Mouse (Mus musculus) intestine, embryonic 14.5 days (tissue): ENCODE data around the gene S1pr2. TPM values are rescaled to one million over a fixed set of nuclear protein-coding genes. Genes with fewer than 3 reads are reported as not detected.

ENCODE experiments used
- ATAC-seq: fragments of 200-750 bp; cut with Nextera tagmentation; replicated peaks from 2 replicates; pipeline ENCODE4 v1.8.0; 2017; ENCODE audit warnings: low read depth, moderate number of reproducible peaks, moderate TSS enrichment, moderate library complexity; ENCODE audit not compliant: low FRiP score, low TSS enrichment
- DNase-seq: peaks from one replicate; pipeline ENCODE4 v3.0.0-alpha.2; 2018; ENCODE audit warnings: low spot score
- H3K27ac ChIP-seq: fragments of 300-500 bp; sonication (generic); 2 replicates; pipeline ENCODE4 v1.5.1; 2014; ENCODE audit warnings: low read depth, mild to moderate bottlenecking, control low read depth
- H3K27me3 ChIP-seq: fragments of 300-500 bp; sonication (generic); replicated peaks from 2 replicates; pipeline ENCODE4 v1.6.1; 2014; ENCODE audit warnings: low read length, control low read depth; ENCODE audit not compliant: control insufficient read depth, insufficient read depth
- H3K36me3 ChIP-seq: fragments of 300-500 bp; sonication (generic); 2 replicates; pipeline ENCODE4 v1.6.1; 2014; ENCODE audit warnings: low read length, control low read depth; ENCODE audit not compliant: control insufficient read depth, insufficient read depth
- H3K4me1 ChIP-seq: fragments of 300-500 bp; sonication (generic); replicated peaks from 2 replicates; pipeline ENCODE4 v1.6.1; 2014; ENCODE audit warnings: low read length, control low read depth, mixed read lengths; ENCODE audit not compliant: control insufficient read depth, insufficient read depth
- H3K4me2 ChIP-seq: fragments of 300-500 bp; sonication (generic); 2 replicates; pipeline ENCODE4 v1.6.1; 2014; ENCODE audit warnings: low read length
- H3K4me3 ChIP-seq: fragments of 300-500 bp; sonication (generic); 2 replicates; pipeline ENCODE4 v1.5.1; 2014; ENCODE audit warnings: low read depth, low read length, control low read depth, mixed read lengths
- H3K9ac ChIP-seq: fragments of 300-500 bp; sonication (generic); 2 replicates; pipeline ENCODE4 v1.6.1; 2014; ENCODE audit warnings: mild to moderate bottlenecking, low read length
- H3K9me3 ChIP-seq: fragments of 300-500 bp; sonication (generic); 2 replicates; pipeline ENCODE4 v1.6.1; 2016; ENCODE audit warnings: low read length, control low read depth; ENCODE audit not compliant: control insufficient read depth
- WGBS: fragments of 180-500 bp; shearing (Covaris S2); extraction: QIAGEN DNeasy Blood & Tissue Kit; methylation state at CpG from one replicate; pipeline ENCODE4 v1.1.7; 2014; 5-methylcytosine and 5-hydroxymethylcytosine counted together
- polyA plus RNA-seq: library from polyadenylated mRNA; unstranded; fragments of >200 nt; fragmentation: Nextera tagmentation; extraction: Ambion mirVana; gene quantifications from 2 replicates; pipeline ENCODE4 v1.2.1, GENCODE M21; 2014

The S1pr2 gene
- polyA plus RNA-seq, 1 experiment from 2014 or later: 31.9 TPM

DNA sequence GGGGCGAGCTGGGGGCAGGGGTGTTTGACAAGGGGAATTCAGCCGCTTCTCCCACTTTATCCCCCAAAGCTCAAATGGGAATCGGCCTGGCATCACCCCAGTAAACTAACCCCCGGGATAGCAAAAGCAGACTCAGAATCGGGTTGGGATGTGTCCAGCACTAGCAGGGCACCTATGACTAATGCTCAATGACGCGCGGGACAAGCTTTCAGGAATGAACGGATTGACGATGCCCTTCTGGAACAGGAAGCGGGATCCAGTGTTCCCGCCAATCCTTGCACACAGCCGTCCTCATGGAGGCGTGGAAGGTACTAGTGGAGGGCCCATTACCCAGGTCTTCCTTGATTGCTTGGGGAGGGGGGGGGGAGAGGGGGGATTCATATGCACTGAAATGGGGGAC lies 25.1 kb downstream of the S1pr2 start:
- 8% methylated on average over 14 of the region's 14 CpGs for WGBS

DNA sequence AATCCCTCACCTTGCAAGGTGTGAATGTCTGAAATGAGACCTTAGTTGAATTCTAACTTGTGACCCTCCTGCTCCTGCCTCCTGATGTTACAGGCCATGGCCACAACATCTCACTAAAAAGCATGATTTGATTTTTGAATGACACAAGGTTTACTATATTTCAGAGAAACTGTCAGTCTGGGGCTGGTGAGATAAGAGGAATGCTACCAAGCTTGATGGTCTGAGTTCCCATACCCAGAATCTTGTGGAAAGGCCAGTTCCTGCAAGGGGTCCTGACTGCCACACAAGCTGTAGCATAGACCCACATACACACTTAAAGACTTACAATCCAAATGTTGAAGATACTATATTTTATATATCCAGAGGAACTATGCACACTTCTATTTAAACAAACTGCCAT lies 26.2 kb downstream of the S1pr2 start:
- DNase-seq (no peak), ATAC-seq (no peak)
- peaks cover 23% of the 10 kb centered on the region for H3K36me3 ChIP-seq
- 0 out of 2 replicates have a peak overlapping the region, but pooled peaks have one; percentile 92 for H3K4me3 ChIP-seq
- H3K9me3 ChIP-seq: no peaks in the 10 kb centered on the region
- peaks cover 13% of the 10 kb centered on the region; the same call in 1 of the 2 replicates for H3K4me1 ChIP-seq
- H3K9ac ChIP-seq: peak overlapping the region; percentile 11; the same call in 1 of the 2 replicates
- no peak overlapping the region for H3K27ac ChIP-seq
- H3K27me3 ChIP-seq: no peaks in the 10 kb centered on the region
- H3K4me2 ChIP-seq: peak overlapping the region; percentile 96

More for the DNA sequence above, 25.1 kb downstream of the S1pr2 start:
- Histone ChIP-seq H3K4me3 (peak overlapping the region; percentile 92), H3K4me2 (peak overlapping the region; percentile 96), H3K9ac (peak overlapping the region; percentile 65), H3K27ac (peak overlapping the region; percentile 84), H3K36me3 (peaks cover 18% of the 10 kb centered on the region), H3K27me3 (no peaks in the 10 kb centered on the region), H3K4me1 (peaks cover 11% of the 10 kb centered on the region; the same call in 1 of the 2 replicates), H3K9me3 (no peaks in the 10 kb centered on the region)
- ATAC-seq (no peak), DNase-seq (peak; percentile 61)

DNA sequence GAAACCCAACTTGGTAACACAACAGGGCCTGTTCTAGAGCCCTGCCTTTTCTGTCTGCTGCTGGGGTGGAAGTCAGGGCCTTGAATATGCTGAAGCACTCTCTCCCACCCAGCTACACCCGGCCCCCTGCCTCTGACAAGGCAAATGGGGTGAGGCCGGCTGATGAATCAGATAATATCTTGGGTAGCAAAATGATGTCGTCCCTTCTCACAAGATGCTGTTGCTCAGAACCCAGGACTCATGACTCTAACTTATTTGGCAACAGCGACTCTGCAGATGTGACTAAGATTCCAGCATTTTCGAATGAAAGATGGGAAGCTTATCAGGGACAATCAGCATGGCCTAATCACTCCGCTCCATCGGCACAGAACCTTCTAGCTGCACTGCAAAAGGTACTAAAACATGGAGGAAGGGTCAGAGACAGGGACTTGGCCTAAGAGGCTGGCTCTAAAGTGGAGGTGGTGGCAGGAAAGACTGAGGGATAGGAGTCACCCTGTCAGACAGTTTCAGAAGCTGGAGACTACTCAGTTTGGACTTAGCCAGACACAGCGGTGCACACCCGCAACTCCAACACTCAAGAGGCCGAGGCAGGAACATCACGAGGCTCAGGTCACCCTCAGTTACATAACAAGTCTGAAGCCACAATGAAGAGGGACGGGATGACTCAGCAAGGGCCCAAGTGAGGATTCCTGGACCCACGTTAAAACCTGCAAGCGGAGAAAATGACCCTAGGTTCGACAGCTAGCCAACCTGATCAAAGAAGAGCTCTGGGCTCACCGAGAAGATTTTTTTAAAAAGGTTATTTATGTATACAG lies 30.3 kb downstream of the S1pr2 start:
- Histone ChIP-seq H3K4me1 (peaks cover 17% of the 10 kb centered on the region), H3K9me3 (no peaks in the 10 kb centered on the region), H3K4me3 (no peak overlapping the region), H3K9ac (no peak overlapping the region), H3K27ac (no peak overlapping the region), H3K27me3 (no peaks in the 10 kb centered on the region), H3K4me2 (no peak overlapping the region), H3K36me3 (peaks cover 30% of the 10 kb centered on the region)
- WGBS: 78% methylated on average over 16 of the region's 16 CpGs
- DNase-seq (no peak), ATAC-seq (no peak)

- no peaks in the 10 kb centered on the region for H3K27me3 ChIP-seq
- H3K9me3 ChIP-seq: no peaks in the 10 kb centered on the region
- no peak overlapping the region for H3K4me2 ChIP-seq
- DNase-seq (no peak), ATAC-seq (no peak)
- H3K4me3 ChIP-seq: no peak overlapping the region
- H3K4me1 ChIP-seq: peaks cover 9% of the 10 kb centered on the region
- WGBS: 47% methylated on average over 4 of the region's 4 CpGs
- H3K9ac ChIP-seq: no peak overlapping the region
- H3K36me3 ChIP-seq: peaks cover 38% of the 10 kb centered on the region
- H3K27ac ChIP-seq: no peak overlapping the region
Observed at GRCm38 (mm10) chr9:20944697-20945370, 31.7 kb downstream of the S1pr2 start.

GRCm38 (mm10) chr9:20943911-20944310 lies 32.7 kb downstream of the S1pr2 start:
- ATAC-seq (peak; percentile 58; the same call in 1 of the 2 replicates), DNase-seq (no peak)
- Histone ChIP-seq H3K4me3 (no peak overlapping the region), H3K9me3 (no peaks in the 10 kb centered on the region), H3K4me1 (peaks cover 9% of the 10 kb centered on the region), H3K27ac (no peak overlapping the region), H3K27me3 (no peaks in the 10 kb centered on the region), H3K36me3 (peaks cover 45% of the 10 kb centered on the region), H3K4me2 (no peak overlapping the region), H3K9ac (no peak overlapping the region)
- 14% methylated on average over 2 of the region's 2 CpGs for WGBS

- H3K9ac ChIP-seq: no peak overlapping the region
- H3K36me3 ChIP-seq: peaks cover 50% of the 10 kb centered on the region
- H3K4me3 ChIP-seq: no peak overlapping the region
- WGBS: 88% methylated on average over 7 of the region's 7 CpGs
- H3K4me1 ChIP-seq: peaks cover 9% of the 10 kb centered on the region
- ATAC-seq (no peak), DNase-seq (no peak)
- no peaks in the 10 kb centered on the region for H3K27me3 ChIP-seq
- H3K9me3 ChIP-seq: no peaks in the 10 kb centered on the region
- no peak overlapping the region for H3K4me2 ChIP-seq
- no peak overlapping the region for H3K27ac ChIP-seq
Observed at GRCm38 (mm10) chr9:20943396-20943795, 33.2 kb downstream of the S1pr2 start.

GRCm38 (mm10) chr9:20923258-20923657 lies 53.3 kb downstream of the S1pr2 start:
- no peaks in the 10 kb centered on the region for H3K4me1 ChIP-seq
- no peak for DNase-seq
- H3K9me3 ChIP-seq: no peaks in the 10 kb centered on the region
- H3K36me3 ChIP-seq: peaks cover 100% of the 10 kb centered on the region
- no peak overlapping the region for H3K9ac ChIP-seq
- no peak overlapping the region for H3K4me3 ChIP-seq
- ATAC-seq: no peak
- H3K4me2 ChIP-seq: no peak overlapping the region
- 99% methylated on average over 3 of the region's 3 CpGs for WGBS
- H3K27ac ChIP-seq: no peak overlapping the region
- no peaks in the 10 kb centered on the region for H3K27me3 ChIP-seq

- no peak overlapping the region for H3K9ac ChIP-seq
- DNase-seq (no peak), ATAC-seq (no peak)
- no peaks in the 10 kb centered on the region for H3K9me3 ChIP-seq
- H3K27ac ChIP-seq: no peak overlapping the region
- H3K4me1 ChIP-seq: no peaks in the 10 kb centered on the region
- no peaks in the 10 kb centered on the region for H3K27me3 ChIP-seq
- peaks cover 100% of the 10 kb centered on the region for H3K36me3 ChIP-seq
- H3K4me2 ChIP-seq: no peak overlapping the region
- H3K4me3 ChIP-seq: no peak overlapping the region
- WGBS: 78% methylated on average over 4 of the region's 4 CpGs
Observed at GRCm38 (mm10) chr9:20916160-20916559, 60.4 kb downstream of the S1pr2 start.
